Mouse (Mus musculus) midbrain, embryonic 16.5 days (tissue): ENCODE data around the gene Fkbp5. TPM values are rescaled to one million over a fixed set of nuclear protein-coding genes. Genes with fewer than 3 reads are reported as not detected.
"Not testable (repeated sequence)": the region's sequence is repeated elsewhere in the genome, so short reads cannot be mapped to it uniquely, and the experiment has no call there.

Source experiments
- ATAC-seq: fragments of 200-750 bp; cut with Nextera tagmentation; 2 replicates; pipeline ENCODE4 v1.8.0; 2017; ENCODE audit warnings: moderate TSS enrichment
- H3K27ac ChIP-seq: fragments of 300-500 bp; sonication (generic); 2 replicates; pipeline ENCODE4 v1.5.1; 2014; ENCODE audit warnings: mild to moderate bottlenecking, low read length, mixed read lengths
- H3K27me3 ChIP-seq: fragments of 300-500 bp; sonication (generic); 2 replicates; pipeline ENCODE4 v1.6.1; 2014; ENCODE audit warnings: low read depth, low read length, mixed read lengths; ENCODE audit not compliant: control insufficient read depth, insufficient read depth
- H3K36me3 ChIP-seq: fragments of 300-500 bp; sonication (generic); 2 replicates; pipeline ENCODE4 v1.6.1; 2014; ENCODE audit warnings: mild to moderate bottlenecking, low read length, moderate library complexity, mixed read lengths; ENCODE audit not compliant: control insufficient read depth, insufficient read depth
- H3K4me1 ChIP-seq: fragments of 300-500 bp; sonication (generic); 2 replicates; pipeline ENCODE4 v1.6.1; 2014; ENCODE audit warnings: mild to moderate bottlenecking, low read length, mixed read lengths; ENCODE audit not compliant: control insufficient read depth, insufficient read depth
- H3K4me2 ChIP-seq: fragments of 300-500 bp; sonication (generic); 2 replicates; pipeline ENCODE4 v1.6.1; 2014; ENCODE audit warnings: mild to moderate bottlenecking, low read length, mixed read lengths
- H3K4me3 ChIP-seq: fragments of 300-500 bp; sonication (generic); 2 replicates; pipeline ENCODE4 v1.5.1; 2014; ENCODE audit warnings: low read depth, mild to moderate bottlenecking, low read length, moderate library complexity, mixed read lengths
- H3K9ac ChIP-seq: fragments of 300-500 bp; sonication (generic); 2 replicates; pipeline ENCODE4 v1.6.1; 2014; ENCODE audit warnings: low read depth, low read length, mixed read lengths
- H3K9me3 ChIP-seq: fragments of 300-500 bp; sonication (generic); replicated peaks from 2 replicates; pipeline ENCODE4 v1.6.1; 2014; ENCODE audit warnings: mild to moderate bottlenecking, low read length, mixed read lengths; ENCODE audit not compliant: control insufficient read depth, poor library complexity, severe bottlenecking
- WGBS: fragments of 180-500 bp; shearing (Covaris S2); extraction: QIAGEN DNeasy Blood & Tissue Kit; methylation state at CpG from one replicate; pipeline ENCODE4 v1.1.7; 2014; 5-methylcytosine and 5-hydroxymethylcytosine counted together
- polyA plus RNA-seq: library from polyadenylated mRNA; unstranded; fragments of >200 nt; fragmentation: Nextera tagmentation; extraction: Ambion mirVana; gene quantifications from 2 replicates; pipeline ENCODE4 v1.2.1, GENCODE M21; 2015

Gene Fkbp5
- polyA plus RNA-seq, 1 experiment from 2014 or later = 36.3 TPM

- H3K27me3 ChIP-seq = peaks cover 47% of the 10 kb centered on the region
- H3K4me2 ChIP-seq = peak overlapping the region; percentile 51
- no peak for ATAC-seq
- 40% methylated on average over 11 of the region's 11 CpGs for WGBS
- no peaks in the 10 kb centered on the region for H3K9me3 ChIP-seq
- no peak overlapping the region for H3K27ac ChIP-seq
- peak overlapping the region; percentile 22 for H3K4me3 ChIP-seq
- H3K9ac ChIP-seq = no peak overlapping the region
- H3K36me3 ChIP-seq = no peaks in the 10 kb centered on the region
- peaks cover 17% of the 10 kb centered on the region for H3K4me1 ChIP-seq
These were observed 155.2 kb downstream of the Fkbp5 start for GRCm38 (mm10) chr17:28361921-28362652.

GRCm38 (mm10) chr17:28360531-28361277 lies 156.6 kb downstream of the Fkbp5 start:
- Histone ChIP-seq H3K4me3 (no peak overlapping the region), H3K9ac (no peak overlapping the region), H3K4me2 (no peak overlapping the region), H3K27me3 (peaks cover 47% of the 10 kb centered on the region), H3K27ac (no peak overlapping the region), H3K4me1 (peaks cover 17% of the 10 kb centered on the region), H3K36me3 (no peaks in the 10 kb centered on the region), H3K9me3 (no peaks in the 10 kb centered on the region)
- 84% methylated on average over 9 of the region's 9 CpGs for WGBS
- ATAC-seq = no peak

DNA sequence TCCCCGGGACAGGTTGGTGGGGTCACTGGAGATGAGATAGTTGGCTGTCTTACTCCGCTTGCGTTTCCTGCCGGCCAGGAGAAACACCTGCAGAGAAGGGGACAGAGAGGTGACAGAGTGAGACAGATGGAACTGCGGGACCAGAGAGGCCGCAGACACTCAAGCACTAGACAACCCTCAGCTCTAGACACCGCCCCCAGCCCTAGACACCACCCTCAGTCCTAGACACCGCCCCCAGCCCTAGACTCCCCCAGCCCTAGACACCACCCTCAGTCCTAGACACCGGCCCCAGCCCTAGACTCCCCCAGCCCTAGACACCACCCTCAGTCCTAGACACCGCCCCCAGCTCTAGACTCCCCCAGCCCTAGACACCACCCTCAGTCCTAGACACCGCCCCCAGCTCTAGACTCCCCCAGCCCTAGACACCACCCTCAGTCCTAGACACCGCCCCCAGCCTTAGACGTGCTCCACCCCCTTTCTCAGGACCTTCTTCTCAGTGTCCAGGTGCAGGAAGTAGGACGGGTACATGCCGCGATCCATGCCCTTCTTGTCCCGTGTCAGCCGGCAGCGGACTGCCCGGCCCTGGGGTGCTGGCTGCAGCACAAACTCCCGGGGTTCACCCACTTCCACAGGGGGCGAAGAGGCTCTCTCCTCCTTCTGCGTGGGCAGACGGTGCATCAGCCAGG lies 158.6 kb downstream of the Fkbp5 start:
- H3K36me3 ChIP-seq, H3K9ac ChIP-seq, H3K4me3 ChIP-seq, H3K9me3 ChIP-seq, ATAC-seq, H3K4me1 ChIP-seq, H3K4me2 ChIP-seq, H3K27ac ChIP-seq: not testable (repeated sequence)
- 9% methylated on average over 23 of the region's 24 CpGs for WGBS
- H3K27me3 ChIP-seq = peaks cover 30% of the 10 kb centered on the region

DNA sequence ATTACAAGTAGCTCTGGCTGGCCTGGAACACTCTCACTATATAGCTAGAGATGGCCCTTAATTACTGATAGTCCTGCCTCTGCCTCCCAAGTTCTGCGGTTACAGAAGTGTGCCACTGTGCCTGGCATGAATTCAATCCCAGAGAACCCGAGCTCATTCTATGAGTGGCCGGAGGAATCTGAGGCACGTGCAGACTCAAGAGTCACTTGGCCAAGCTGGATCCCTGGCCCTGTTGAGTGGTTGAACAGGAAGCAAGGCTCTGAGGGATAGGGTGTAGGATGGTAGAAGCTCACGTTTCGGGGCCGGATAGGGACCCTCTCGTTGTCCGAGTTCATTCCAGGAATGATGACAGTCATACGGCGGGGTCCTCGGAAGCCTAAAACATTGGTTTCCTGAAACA lies 161.5 kb downstream of the Fkbp5 start:
- 83% methylated on average over 12 of the region's 12 CpGs for WGBS
- H3K27ac ChIP-seq = no peak overlapping the region
- H3K9me3 ChIP-seq = no peaks in the 10 kb centered on the region
- H3K27me3 ChIP-seq = peaks cover 33% of the 10 kb centered on the region
- no peaks in the 10 kb centered on the region for H3K36me3 ChIP-seq
- H3K4me1 ChIP-seq = peaks cover 4% of the 10 kb centered on the region; the same call in 1 of the 2 replicates
- ATAC-seq = no peak
- H3K4me3 ChIP-seq = no peak overlapping the region
- H3K9ac ChIP-seq = no peak overlapping the region
- H3K4me2 ChIP-seq = no peak overlapping the region

DNA sequence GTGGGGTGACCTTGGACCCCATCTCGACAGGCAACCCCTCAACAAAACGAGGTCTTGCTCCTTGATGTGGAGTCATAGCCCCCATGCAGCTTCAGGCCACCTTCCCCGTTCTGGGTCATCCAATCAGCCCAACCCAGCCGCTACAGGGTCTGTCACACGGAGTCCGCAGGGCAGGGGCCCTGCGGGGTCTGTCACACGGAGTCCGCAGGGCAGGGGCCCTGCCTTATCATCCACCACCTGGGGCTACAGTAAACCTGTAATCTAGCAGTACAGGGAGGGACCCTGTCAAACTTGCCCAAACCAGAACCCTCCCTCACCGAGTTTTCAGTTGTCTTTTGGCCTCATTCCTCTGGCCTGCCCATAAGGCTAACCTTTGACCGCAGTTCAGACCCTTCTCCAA lies 165.3 kb downstream of the Fkbp5 start:
- Histone ChIP-seq H3K4me2 (no peak overlapping the region), H3K4me3 (no peak overlapping the region), H3K9me3 (no peaks in the 10 kb centered on the region), H3K27ac (no peak overlapping the region), H3K36me3 (no peaks in the 10 kb centered on the region), H3K27me3 (peaks cover 12% of the 10 kb centered on the region), H3K9ac (no peak overlapping the region), H3K4me1 (peaks cover 10% of the 10 kb centered on the region)
- 19% methylated on average over 11 of the region's 11 CpGs for WGBS
- no peak for ATAC-seq

DNA sequence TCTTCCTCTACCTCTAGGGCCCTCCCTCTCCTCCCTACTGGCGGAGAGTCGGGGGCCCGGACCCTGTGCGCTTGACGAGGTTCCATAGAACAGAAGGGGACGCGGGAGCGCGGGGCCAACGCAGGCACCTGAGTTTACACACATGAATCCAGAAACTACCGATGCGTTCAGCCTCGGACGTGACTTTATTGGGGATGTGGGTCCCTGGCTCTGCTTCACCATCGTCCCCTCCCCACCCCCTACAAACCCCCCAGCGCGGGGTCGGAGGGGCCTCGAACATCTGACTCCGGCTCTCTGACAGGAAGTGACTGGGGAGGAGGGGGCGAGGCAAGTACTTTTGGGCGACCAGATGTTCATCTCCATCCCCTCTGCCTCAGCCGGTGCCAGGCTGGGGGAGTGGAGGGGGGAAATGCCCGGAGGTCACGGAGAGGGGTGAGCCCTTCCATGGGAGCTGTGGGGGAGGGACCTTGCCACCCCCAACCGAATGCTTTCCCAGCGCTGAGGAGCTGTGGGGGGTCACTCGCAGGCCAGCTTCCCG lies 165.9 kb downstream of the Fkbp5 start:
- no peaks in the 10 kb centered on the region for H3K36me3 ChIP-seq
- peak overlapping the region; percentile 74 for H3K9ac ChIP-seq
- H3K4me2 ChIP-seq = peak overlapping the region; percentile 95
- H3K4me1 ChIP-seq = peaks cover 10% of the 10 kb centered on the region
- H3K27ac ChIP-seq = no peak overlapping the region
- 4% methylated on average over 28 of the region's 29 CpGs for WGBS
- 0 out of 2 replicates have a peak, but pooled peaks have one; percentile 9 for ATAC-seq
- peak overlapping the region; percentile 57 for H3K4me3 ChIP-seq
- no peaks in the 10 kb centered on the region for H3K9me3 ChIP-seq
- peaks cover 12% of the 10 kb centered on the region for H3K27me3 ChIP-seq

- H3K4me2 ChIP-seq = peak within 1 kb of the TSS; percentile 95
- peak; percentile 73 for ATAC-seq
- peak within 1 kb of the TSS; percentile 57 for H3K4me3 ChIP-seq
- no peaks in the 10 kb centered on the region for H3K36me3 ChIP-seq
- under 1% methylated on average over 58 of the region's 73 CpGs for WGBS
- peaks cover 10% of the 10 kb centered on the region for H3K4me1 ChIP-seq
- H3K9me3 ChIP-seq = no peaks in the 10 kb centered on the region
- peak within 1 kb of the TSS; percentile 74 for H3K9ac ChIP-seq
- H3K27me3 ChIP-seq = peaks cover 12% of the 10 kb centered on the region
- H3K27ac ChIP-seq = 0 out of 2 replicates have a peak within 1 kb of the TSS, but pooled peaks have one; percentile 39
These were observed 166.6 kb downstream of the Fkbp5 start, which contains the start of gene Tead3 for GRCm38 (mm10) chr17:28350466-28351352. TSS of gene Tead3 (minus strand) at chr17:28350817.

DNA sequence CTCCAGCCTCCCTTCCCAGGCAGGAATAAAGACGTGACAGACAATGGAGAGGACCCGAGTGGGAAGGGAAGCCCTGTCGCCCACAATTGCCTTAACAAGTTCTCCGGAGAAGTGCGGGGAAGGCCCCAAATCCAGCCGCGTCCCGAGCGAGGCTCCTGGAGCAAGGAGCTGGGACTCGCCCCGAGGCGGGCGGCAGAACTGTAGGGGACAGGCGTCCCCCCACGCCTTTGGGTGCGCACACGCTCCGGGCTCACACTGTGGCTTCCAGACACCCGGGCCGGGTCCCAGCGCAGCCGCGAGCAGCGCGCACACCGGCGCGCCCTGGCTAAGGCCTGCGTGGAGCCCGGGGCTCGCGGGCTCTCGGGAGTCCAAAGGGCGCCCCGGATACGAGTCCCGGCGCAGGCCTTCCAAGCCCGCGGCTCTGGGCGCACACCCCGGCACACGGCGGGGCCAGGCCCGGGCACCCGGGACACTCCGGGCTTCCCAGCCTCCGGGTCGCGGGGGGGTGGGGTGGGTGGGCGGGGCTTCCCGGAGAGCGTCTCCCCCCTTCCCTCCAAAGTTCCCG lies 167.3 kb downstream of the Fkbp5 start:
- Histone ChIP-seq H3K4me3 (peak overlapping the region; percentile 57), H3K27ac (0 out of 2 replicates have a peak overlapping the region, but pooled peaks have one; percentile 39), H3K4me2 (peak overlapping the region; percentile 95), H3K27me3 (peaks cover 12% of the 10 kb centered on the region), H3K9ac (peak overlapping the region; percentile 74), H3K9me3 (no peaks in the 10 kb centered on the region), H3K4me1 (peaks cover 10% of the 10 kb centered on the region), H3K36me3 (no peaks in the 10 kb centered on the region)
- ATAC-seq = 0 out of 2 replicates have a peak, but pooled peaks have one; percentile 32
- WGBS = 0% methylated on average over 42 of the region's 54 CpGs
